Mouse (Mus musculus): ENCODE measurements around the gene Foxa3. TPM values are rescaled to one million over a fixed set of nuclear protein-coding genes. Genes with fewer than 3 reads are reported as not detected.

Foxa3 gene
- polyA plus RNA-seq (2017; shearing (Covaris generic)) = not detected

DNA sequence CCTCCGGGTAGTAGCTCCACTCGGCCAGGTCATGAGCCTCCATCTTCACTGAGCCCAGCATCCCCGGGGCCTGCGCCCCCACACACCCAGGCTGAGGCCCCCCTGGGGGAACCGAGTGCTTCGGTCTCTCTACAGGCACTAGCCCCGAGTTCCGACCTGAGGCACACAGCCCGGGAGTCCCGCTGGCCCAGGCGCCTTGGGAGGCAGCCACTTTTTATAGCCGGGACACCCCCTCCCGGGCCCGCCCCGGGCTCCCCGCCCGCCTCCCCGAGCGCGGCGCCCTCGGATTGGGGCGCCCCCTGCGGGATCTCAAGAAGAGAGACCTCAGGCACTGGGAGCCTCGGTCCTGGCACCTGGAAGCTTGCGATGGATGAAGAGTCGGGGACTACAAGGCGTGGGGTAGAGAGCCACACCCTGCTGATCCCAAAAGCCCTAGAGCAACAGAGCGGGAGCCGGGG, at the start of gene Foxa3:
Foxa3 (minus strand) TSS at position 182 of the 458 bp plus-strand sequence.

DNA sequence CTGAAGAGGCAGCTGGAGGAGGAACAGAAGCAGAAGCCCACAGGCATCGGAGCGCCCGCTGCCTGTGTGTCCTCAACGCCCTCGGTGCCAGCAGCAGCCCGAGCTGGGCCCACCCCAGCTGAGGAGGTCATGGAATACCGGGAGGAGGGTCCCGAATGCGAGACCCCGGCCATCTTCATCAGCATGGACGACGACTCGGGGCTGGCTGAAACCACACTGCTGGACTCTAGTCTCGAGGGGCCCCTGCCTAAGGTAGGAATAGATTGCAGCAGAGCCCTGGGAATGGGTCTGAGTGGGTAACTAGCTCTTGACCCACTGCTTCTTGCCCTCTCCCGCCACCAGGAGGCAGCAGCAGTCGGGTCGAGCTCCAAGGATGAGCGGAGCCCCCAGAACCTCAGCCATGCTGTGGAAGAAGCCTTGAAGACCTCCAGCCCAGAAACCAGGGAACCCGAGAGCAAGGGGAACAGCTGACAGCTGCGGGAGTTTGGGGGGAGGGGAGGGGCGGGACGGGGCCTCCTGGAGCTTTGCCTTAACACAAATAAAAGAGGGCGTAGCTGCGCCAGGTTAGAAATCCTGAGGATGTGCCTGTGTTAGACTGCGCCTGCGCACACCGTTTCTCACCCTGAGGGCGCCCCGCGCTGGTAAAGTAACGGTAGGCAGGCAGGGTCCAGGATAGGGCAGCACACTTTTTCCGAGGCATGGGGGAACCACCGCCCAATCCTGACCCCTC, 30.9 kb upstream of the Foxa3 start, which contains the start of gene Rsph6a:
Rsph6a (plus strand) TSS at position 644 of the 730 bp plus-strand sequence.

DNA sequence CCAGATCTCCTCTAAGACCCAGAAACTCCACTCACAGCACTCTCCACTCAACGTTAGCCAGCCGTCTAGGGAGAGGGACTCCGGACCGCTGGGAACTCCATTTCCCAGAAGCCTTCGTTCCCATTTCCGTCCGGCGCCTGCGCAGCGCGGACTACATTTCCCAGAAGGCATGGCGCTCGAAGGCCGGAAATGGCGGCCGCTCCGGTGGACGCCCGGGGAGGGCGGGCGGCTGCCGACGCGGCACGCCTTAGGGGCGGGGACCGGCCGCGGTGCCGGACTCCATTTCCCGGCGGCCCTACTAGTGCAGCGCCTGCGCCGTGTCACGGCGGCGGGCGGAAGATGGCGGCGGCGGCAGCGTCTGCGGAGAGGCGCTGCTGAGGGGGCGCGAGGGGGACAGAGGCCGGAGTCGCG, 763 bp upstream of the Foxa3 start, which contains the start of gene Sympk:
Sympk (plus strand) TSS at position 282 of the 411 bp plus-strand sequence.

DNA sequence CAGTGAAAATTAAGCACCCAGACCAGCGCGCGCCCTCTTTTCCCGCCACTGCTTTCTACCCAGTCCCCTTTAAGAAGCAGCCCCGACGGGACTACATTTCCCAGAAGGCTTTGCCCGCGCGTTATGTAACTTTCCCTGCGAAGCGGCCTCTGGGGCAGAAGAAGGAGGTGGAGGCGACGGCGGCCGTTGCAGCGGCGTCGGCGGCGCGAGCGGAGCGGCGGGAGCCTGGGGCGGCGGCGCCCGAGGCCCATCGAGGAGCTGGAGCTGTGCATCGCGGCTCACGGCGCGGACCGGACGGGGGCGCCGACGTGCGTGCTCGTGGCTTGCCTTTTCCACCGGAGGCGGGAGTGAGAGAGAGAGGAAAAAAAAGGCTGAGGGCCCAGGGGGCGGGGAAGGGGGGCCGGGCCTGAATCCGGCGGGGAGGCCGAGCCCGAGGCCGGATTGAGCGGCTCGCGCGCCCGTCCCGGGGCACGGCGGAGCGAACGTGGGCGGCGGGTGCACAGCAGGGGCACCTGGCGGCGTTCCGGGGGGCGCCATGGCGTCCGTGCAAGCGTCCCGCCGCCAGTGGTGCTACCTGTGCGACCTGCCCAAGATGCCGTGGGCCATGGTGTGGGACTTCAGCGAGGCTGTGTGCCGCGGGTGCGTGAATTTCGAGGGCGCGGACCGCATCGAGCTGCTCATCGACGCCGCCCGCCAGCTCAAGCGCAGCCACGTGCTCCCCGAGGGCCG, 19.3 kb downstream of the Foxa3 start, which contains the start of gene Irf2bp1:
Irf2bp1 (plus strand) TSS at position 143 of the 729 bp plus-strand sequence.

DNA sequence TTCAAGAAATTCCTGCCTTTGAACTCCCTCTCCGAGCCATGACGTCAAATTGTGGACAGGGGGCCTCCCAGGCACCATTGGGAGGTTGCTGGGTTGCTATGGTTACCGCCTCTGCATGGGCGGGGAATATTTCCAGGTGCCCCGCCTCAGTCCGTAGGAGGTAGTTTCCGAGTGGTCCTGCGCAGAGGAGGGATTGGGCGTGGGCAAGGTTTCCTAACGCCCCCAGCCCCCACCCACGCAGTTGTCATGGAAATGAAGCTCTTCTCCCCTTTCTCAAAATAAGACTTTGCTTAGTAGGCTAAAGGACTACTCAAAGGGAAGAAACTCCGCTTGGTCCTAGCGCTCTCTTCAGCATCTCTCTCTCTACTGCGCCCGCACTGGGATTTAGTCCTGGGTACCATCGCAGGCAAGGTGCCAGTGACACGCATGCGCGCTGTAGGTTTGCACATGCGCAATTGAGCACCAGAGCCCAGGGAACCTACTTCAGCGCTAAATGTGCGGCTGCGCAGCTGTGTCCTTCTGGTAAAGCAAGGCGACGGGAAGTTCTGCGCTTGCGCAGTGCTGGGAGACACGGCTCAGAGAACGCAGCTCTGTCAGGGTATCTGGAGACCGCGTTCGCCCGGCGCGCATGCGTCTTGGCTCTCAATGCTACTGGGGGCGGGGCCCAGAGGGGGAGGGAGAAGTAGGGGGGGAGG, 32.6 kb downstream of the Foxa3 start, which contains the start of gene Mypop:
Mypop (plus strand) TSS at position 645 of the 695 bp plus-strand sequence.

DNA sequence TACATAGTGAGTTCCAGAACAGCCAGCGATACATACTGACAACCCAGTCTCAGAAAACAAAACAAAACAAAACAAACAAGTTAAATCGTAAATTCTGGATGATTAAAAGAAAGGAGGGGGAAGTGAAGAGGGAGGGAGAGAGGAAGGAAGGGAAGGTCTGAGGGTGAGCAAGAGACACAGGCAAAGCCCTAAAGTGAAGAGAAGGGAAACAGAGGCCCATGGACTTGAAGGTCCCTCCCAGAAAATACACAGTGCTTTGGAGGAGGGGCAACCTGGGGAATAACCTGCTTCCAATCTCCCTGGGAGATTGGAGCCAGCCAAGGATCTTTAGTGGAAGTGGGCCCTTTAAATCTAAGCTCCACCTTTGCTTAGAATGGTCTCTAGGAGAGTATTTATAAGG, 36.2 kb downstream of the Foxa3 start, which contains the start of gene Nanos2:
Nanos2 (plus strand) TSS at position 301 of the 400 bp plus-strand sequence.

Other genes starting within 250 kb of the Foxa3 start
- not detected for gene Psg19, start 225.0 kb downstream of the Foxa3 start, polyA plus RNA-seq (2017; shearing (Covaris generic))
- gene Psg17, start 201.9 kb downstream of the Foxa3 start, polyA plus RNA-seq (2017; shearing (Covaris generic)) = not detected
- under 1 TPM in 1 of 2 experiments, not detected in 1; 0.77 TPM for gene Mill2, start 183.6 kb downstream of the Foxa3 start, polyA plus RNA-seq (2017; shearing (Covaris generic))
- gene Pglyrp1, start 152.2 kb downstream of the Foxa3 start, polyA plus RNA-seq (2017; shearing (Covaris generic)) = 100 to 1,000 TPM; 131 to 365 TPM
- gene Ccdc61, start 113.1 kb downstream of the Foxa3 start, polyA plus RNA-seq (2017; shearing (Covaris generic)) = 10 to 100 TPM; 29.2 to 30.6 TPM
- gene Nova2, start 97.7 kb downstream of the Foxa3 start, polyA plus RNA-seq (2017; shearing (Covaris generic)) = under 1 TPM in 1 of 2 experiments, not detected in 1; 0.05 TPM
- under 1 TPM in 1 of 2 experiments, not detected in 1; 0.23 TPM for gene Nanos2, start 36.1 kb downstream of the Foxa3 start, polyA plus RNA-seq (2017; shearing (Covaris generic))
- gene Mypop, start 32.3 kb downstream of the Foxa3 start, polyA plus RNA-seq (2017; shearing (Covaris generic)) = 1 to 10 TPM; 5.2 to 9.4 TPM
- gene Irf2bp1, start 19.5 kb downstream of the Foxa3 start, polyA plus RNA-seq (2017; shearing (Covaris generic)) = 10 to 100 TPM; 36.4 to 40.1 TPM
- gene Sympk, start 839 bp upstream of the Foxa3 start, polyA plus RNA-seq (2017; shearing (Covaris generic)) = 10 to 100 TPM; 18.4 to 25.8 TPM
- not detected for gene Rsph6a, start 31.2 kb upstream of the Foxa3 start, polyA plus RNA-seq (2017; shearing (Covaris generic))
- 1 to 10 TPM in 1 of 2 experiments, under 1 TPM in 1; 0.13 to 1.2 TPM for gene Dmwd, start 52.7 kb upstream of the Foxa3 start, polyA plus RNA-seq (2017; shearing (Covaris generic))
- under 1 TPM in 1 of 2 experiments, not detected in 1; 0.23 TPM for gene Dmpk, start 60.3 kb upstream of the Foxa3 start, polyA plus RNA-seq (2017; shearing (Covaris generic))
- gene Six5, start 71.1 kb upstream of the Foxa3 start, polyA plus RNA-seq (2017; shearing (Covaris generic)) = under 1 TPM in 1 of 2 experiments, not detected in 1; 0.61 TPM
- not detected for gene Gm4969, start 94.8 kb upstream of the Foxa3 start, polyA plus RNA-seq (2017; shearing (Covaris generic))
- gene Fbxo46, start 96.3 kb upstream of the Foxa3 start, polyA plus RNA-seq (2017; shearing (Covaris generic)) = 10 to 100 TPM in 1 of 2 experiments, 1 to 10 TPM in 1; 9.4 to 18.5 TPM
- 10 to 100 TPM in 1 of 2 experiments, 1 to 10 TPM in 1; 9.8 to 10.7 TPM for gene Qpctl, start 125.8 kb upstream of the Foxa3 start, polyA plus RNA-seq (2017; shearing (Covaris generic))
- 10 to 100 TPM; 43.7 to 53.5 TPM for gene Snrpd2, start 126.2 kb upstream of the Foxa3 start, polyA plus RNA-seq (2017; shearing (Covaris generic))
- gene Gipr, start 142.6 kb upstream of the Foxa3 start, polyA plus RNA-seq (2017; shearing (Covaris generic)) = under 1 TPM in 1 of 2 experiments, not detected in 1; 0.37 TPM
- 10 to 100 TPM; 21.8 to 28.3 TPM for gene Eml2, start 152.9 kb upstream of the Foxa3 start, polyA plus RNA-seq (2017; shearing (Covaris generic))
- gene Gpr4, start 189.0 kb upstream of the Foxa3 start, polyA plus RNA-seq (2017; shearing (Covaris generic)) = under 1 TPM; 0.16 to 0.17 TPM
- 10 to 100 TPM; 17.5 to 19.0 TPM for gene Opa3, start 204.8 kb upstream of the Foxa3 start, polyA plus RNA-seq (2017; shearing (Covaris generic))
- gene Vasp, start 248.3 kb upstream of the Foxa3 start, polyA plus RNA-seq (2017; shearing (Covaris generic)) = 100 to 1,000 TPM; 246 to 417 TPM